Mouse (Mus musculus): ENCODE data around the gene Slc4a11.

DNA sequence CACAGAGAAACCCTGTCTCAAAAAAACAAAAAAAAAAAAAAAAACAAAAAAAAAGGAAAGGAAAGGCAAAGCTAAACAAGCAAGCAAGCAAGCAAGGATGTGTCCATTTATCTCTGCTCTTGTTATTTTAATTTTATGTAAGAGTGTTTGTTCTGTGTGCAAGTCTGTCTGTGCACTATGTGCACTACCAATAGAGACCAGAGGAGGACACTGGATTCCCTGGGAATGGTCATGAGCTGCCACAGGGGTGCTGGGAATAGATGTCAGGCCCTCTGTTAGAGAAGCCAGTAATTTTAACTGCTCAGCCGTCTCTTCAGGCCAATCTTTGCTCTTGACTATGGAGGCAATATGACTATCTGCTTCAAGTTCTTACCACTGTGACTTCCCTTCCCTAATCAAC is 46.3 kb upstream of the Slc4a11 start:
- TF ChIP-seq CTCF (IDR thresholded peaks at IDR 0.05; ENCODE audit: low read depth) (no peak), EP300 (IDR thresholded peaks at IDR 0.05; ENCODE audit: low read depth) (no peak)

All from liver, embryonic 14.5 days (tissue).